Mouse (Mus musculus) C2C12 (cell line): ENCODE measurements around the gene Fmr1nb.
"Not testable (repeated sequence)": the region's sequence is repeated elsewhere in the genome, so short reads cannot be mapped to it uniquely, and the experiment has no call there.

ENCODE experiments used
- CEBPB ChIP-seq: IDR thresholded peaks from one replicate; pipeline ENCODE4 v1.6.1; 2011; ENCODE audit warnings: low read depth, mild to moderate bottlenecking, control low read depth, moderate library complexity
- CTCF ChIP-seq: IDR thresholded peaks from one replicate; pipeline ENCODE4 v1.5.1; 2011; ENCODE audit not compliant: control insufficient read depth, insufficient read depth, insufficient read length
- FOSL1 ChIP-seq: IDR thresholded peaks from one replicate; pipeline ENCODE4 v1.8.0; 2011; ENCODE audit warnings: mild to moderate bottlenecking, low read length; ENCODE audit not compliant: poor library complexity, insufficient read depth, severe bottlenecking
- MAX ChIP-seq: IDR thresholded peaks from one replicate; pipeline ENCODE4 v1.6.1; 2011; ENCODE audit warnings: mild to moderate bottlenecking, control low read depth

GRCm38 (mm10) chrX:68820449-68820848 lies 58.8 kb downstream of the Fmr1nb start:
- TF ChIP-seq CTCF, MAX, FOSL1, CEBPB: not testable (repeated sequence)
